Mouse (Mus musculus): ENCODE measurements at regions not wholly inside any gene's neighbourhood (a gene's known extent, or its start where the extent isn't known, plus 50 kb on each side); places are given as distances from the start of the nearest gene placed in this dataset.

GRCm38 (mm10) chr4:12784068-12784467 is 612.3 kb upstream of the Fam92a start:
- DNase-seq (ENCODE audit: extremely low read depth) = peak; percentile 42
- no peaks in the 10 kb centered on the region for H3K36me3 ChIP-seq (replicated peaks in 1 of 2; ENCODE audit: control insufficient read depth in 1 of 2, insufficient read depth in 1 of 2, low read length in 1 of 2)
- H3K9ac ChIP-seq (ENCODE audit: insufficient read depth, low read depth) = peak overlapping the region; percentile 66
- dilution Hi-C loops (cut with MboI; ENCODE audit: extremely low pct_ligation_motif_present, extremely low pct_unique_long_range_greater_than_20kb, low sequenced_read_pairs) = no loop called here
- no peaks in the 10 kb centered on the region for H3K9me3 ChIP-seq (replicated peaks; ENCODE audit: low read length)
- no peak overlapping the region for H3K4me3 ChIP-seq (replicated peaks in 1 of 3; ENCODE audit: low read depth in 2 of 3, low read length in 2 of 3, poor library complexity in 1 of 3)
- in situ Hi-C loops (cut with MboI; ENCODE audit: low pct_ligation_motif_present, low pct_unique_long_range_greater_than_20kb, low sequenced_read_pairs) = no loop called here
- no peaks in the 10 kb centered on the region for H3K27me3 ChIP-seq (replicated peaks)
- H3K79me2 ChIP-seq (replicated peaks; ENCODE audit: control insufficient read depth, extremely low read depth, insufficient read depth, poor library complexity, severe bottlenecking) = no peaks in the 10 kb centered on the region
- peak overlapping the region; percentile 84 for H3K4me2 ChIP-seq (ENCODE audit: insufficient read depth, low read depth, poor library complexity, severe bottlenecking)
- TF ChIP-seq MAX (IDR thresholded peaks at IDR 0.05; ENCODE audit: low read length) (no peak), USF1 (IDR thresholded peaks at IDR 0.05; ENCODE audit: low read depth, low read length) (no peak), EP300 (IDR thresholded peaks at IDR 0.05; ENCODE audit: low read length) (peak; percentile 79), ETS1 (conservative IDR thresholded peaks at IDR 0.05; ENCODE audit: low read depth, low read length) (peak; percentile 62; the same call in 1 of the 2 replicates), MAZ (IDR thresholded peaks at IDR 0.05; ENCODE audit: low read depth, low read length) (no peak), SIN3A (IDR thresholded peaks at IDR 0.05; ENCODE audit: low read length) (no peak), MXI1 (IDR thresholded peaks at IDR 0.05; ENCODE audit: low read depth, low read length) (no peak), MAFK (IDR thresholded peaks at IDR 0.05; ENCODE audit: insufficient replicate concordance, low read length) (0 out of 2 replicates have a peak, but pooled peaks have one; percentile 37), SMC3 (IDR thresholded peaks at IDR 0.05; ENCODE audit: low read depth, low read length) (no peak), BHLHE40 (IDR thresholded peaks at IDR 0.05; ENCODE audit: low read depth, low read length) (peak; percentile 51; the same call in 1 of the 2 replicates), PAX5 (IDR thresholded peaks at IDR 0.05; ENCODE audit: low read length) (no peak), IRF4 (IDR thresholded peaks at IDR 0.05; ENCODE audit: low read depth, low read length) (peak; percentile 85), JUND (conservative IDR thresholded peaks at IDR 0.05; ENCODE audit: low read depth, low read length) (peak; percentile 68; the same call in 1 of the 2 replicates), NRF1 (IDR thresholded peaks at IDR 0.05; ENCODE audit: low read depth, low read length) (no peak), E2F4 (IDR thresholded peaks at IDR 0.05; ENCODE audit: insufficient replicate concordance, low read depth, low read length) (no peak), UBTF (IDR thresholded peaks at IDR 0.05; ENCODE audit: low read depth, low read length) (no peak), GABPA (IDR thresholded peaks at IDR 0.05; ENCODE audit: insufficient replicate concordance, low read depth, low read length) (no peak), TCF12 (IDR thresholded peaks at IDR 0.05; ENCODE audit: low read depth, low read length) (0 out of 2 replicates have a peak, but pooled peaks have one; percentile 31), MEF2A (IDR thresholded peaks at IDR 0.05; ENCODE audit: borderline replicate concordance, low read depth, low read length) (peak; percentile 35; the same call in 1 of the 2 replicates), KAT2A (IDR thresholded peaks at IDR 0.05; ENCODE audit: insufficient replicate concordance, low read length) (no peak), POLR2AphosphoS2 (IDR thresholded peaks at IDR 0.05; ENCODE audit: low read depth, low read length) (no peak), RCOR1 (conservative IDR thresholded peaks at IDR 0.05; ENCODE audit: low read depth, low read length) (0 out of 2 replicates have a peak, but pooled peaks have one; percentile 48), HCFC1 (IDR thresholded peaks at IDR 0.05; ENCODE audit: low read depth, low read length) (no peak), JUN (IDR thresholded peaks at IDR 0.05; ENCODE audit: insufficient read depth, low read depth, low read length) (peak; percentile 69), CTCF (conservative IDR thresholded peaks at IDR 0.05 in 1 of 2, IDR thresholded peaks at IDR 0.05 in 1 of 2; ENCODE audit: low read depth in 2 of 2, low read length in 2 of 2) (no peak)
- H3K4me1 ChIP-seq (ENCODE audit: control insufficient read depth in 1 of 2, insufficient read depth in 2 of 2) = peaks cover 23 to 64% of the 10 kb centered on the region in 2 experiments
- H3K27ac ChIP-seq (ENCODE audit: insufficient read depth, low read depth) = no peak overlapping the region; the same call in 1 of the 2 replicates
